Mouse (Mus musculus): Measurements from ENCODE around the gene Zic1.
A peak's percentile ranks its signal among the peaks of the same experiment; 100 is the strongest.

Zic1 gene

GRCm38 (mm10) chr9:91351361-91351760 lies 14.2 kb downstream of the Zic1 start:
- DNase-seq, result no peak

- peak; percentile 73 for DNase-seq
Measured at GRCm38 (mm10) chr9:91350861-91351291, 14.7 kb downstream of the Zic1 start.

GRCm38 (mm10) chr9:91350211-91350791 lies 15.3 kb downstream of the Zic1 start:
- peak; percentile 44 for DNase-seq

DNA sequence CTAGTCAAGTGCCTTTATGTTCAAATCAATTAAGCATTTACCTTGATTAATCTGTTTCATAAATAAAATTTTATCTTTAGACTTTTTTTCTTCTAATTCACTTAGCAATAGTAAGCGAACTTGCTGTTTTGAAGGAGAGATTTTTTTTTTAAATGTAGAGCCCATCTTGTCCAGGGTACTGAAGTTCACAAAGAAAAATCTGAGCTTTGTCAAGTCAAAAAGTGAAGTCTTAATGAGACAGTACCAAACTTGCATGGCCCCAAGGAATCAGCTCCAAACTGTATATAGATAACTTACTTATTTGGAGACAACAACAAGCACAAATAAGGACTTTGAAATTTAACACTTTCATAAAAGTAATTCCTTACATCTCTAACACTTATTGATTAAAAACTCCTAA lies 16.9 kb downstream of the Zic1 start:
- no peak for DNase-seq

DNA sequence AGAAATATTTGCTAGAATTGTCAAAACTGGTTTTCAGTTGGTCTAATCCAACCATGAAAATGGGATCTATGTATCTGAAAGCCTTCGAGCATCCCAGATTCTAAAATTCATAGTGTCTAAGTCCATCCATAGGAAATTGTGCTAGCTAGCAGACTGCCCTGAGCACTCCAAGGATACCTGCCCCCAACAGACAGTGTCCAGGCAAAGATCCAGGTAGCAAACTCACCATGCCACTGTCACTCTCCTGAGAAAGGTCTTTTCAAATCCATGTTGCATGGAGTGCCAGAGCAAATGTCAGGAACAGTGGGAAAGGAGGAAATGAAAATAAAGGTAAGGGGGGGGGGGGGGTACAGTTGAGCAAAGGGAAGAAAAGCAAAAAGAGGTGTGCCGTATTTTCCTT lies 18.0 kb downstream of the Zic1 start:
- DNase-seq, result peak; percentile 85
